Mouse (Mus musculus) kidney, embryonic 15.5 days (tissue): ENCODE data around the gene Lhpp. TPM values are rescaled to one million over a fixed set of nuclear protein-coding genes. Genes with fewer than 3 reads are reported as not detected.

Source experiments
- ATAC-seq: fragments of 200-750 bp; cut with Nextera tagmentation; replicated peaks from 2 replicates; pipeline ENCODE4 v1.8.0; 2017; ENCODE audit warnings: moderate TSS enrichment; ENCODE audit not compliant: low FRiP score
- H3K27ac ChIP-seq: fragments of 300-500 bp; sonication (generic); 2 replicates; pipeline ENCODE4 v1.5.1; 2015; ENCODE audit warnings: mild to moderate bottlenecking, inconsistent platforms
- H3K27me3 ChIP-seq: fragments of 300-500 bp; sonication (generic); 2 replicates; pipeline ENCODE4 v1.6.1; 2015; ENCODE audit warnings: inconsistent platforms
- H3K36me3 ChIP-seq: fragments of 300-500 bp; sonication (generic); 2 replicates; pipeline ENCODE4 v1.6.1; 2015; ENCODE audit warnings: inconsistent platforms
- H3K4me1 ChIP-seq: fragments of 300-500 bp; sonication (generic); 2 replicates; pipeline ENCODE4 v1.6.1; 2015; ENCODE audit warnings: inconsistent platforms
- H3K4me2 ChIP-seq: fragments of 300-500 bp; sonication (generic); 2 replicates; pipeline ENCODE4 v1.6.1; 2015; ENCODE audit warnings: moderate library complexity, mild to moderate bottlenecking, inconsistent platforms
- H3K4me3 ChIP-seq: fragments of 300-500 bp; sonication (generic); replicated peaks from 2 replicates; pipeline ENCODE4 v1.5.1; 2015; ENCODE audit warnings: mild to moderate bottlenecking, inconsistent platforms
- H3K9ac ChIP-seq: fragments of 300-500 bp; sonication (generic); 2 replicates; pipeline ENCODE4 v1.6.1; 2015; ENCODE audit warnings: mild to moderate bottlenecking, inconsistent platforms
- H3K9me3 ChIP-seq: fragments of 300-500 bp; sonication (generic); replicated peaks from 2 replicates; pipeline ENCODE4 v1.6.1; 2016; ENCODE audit warnings: inconsistent platforms
- WGBS: fragments of 180-500 bp; shearing (Covaris S2); methylation state at CpG from one replicate; pipeline ENCODE4 v1.1.7; 2015; ENCODE audit warnings: mixed read lengths; 5-methylcytosine and 5-hydroxymethylcytosine counted together
- polyA plus RNA-seq: library from polyadenylated mRNA; unstranded; fragments of >200 nt; fragmentation: Nextera tagmentation; extraction: Ambion mirVana; gene quantifications from 2 replicates; pipeline ENCODE4 v1.2.1, GENCODE M21; 2015

The Lhpp gene
- polyA plus RNA-seq, 1 experiment from 2014 or later: 22.5 TPM

DNA sequence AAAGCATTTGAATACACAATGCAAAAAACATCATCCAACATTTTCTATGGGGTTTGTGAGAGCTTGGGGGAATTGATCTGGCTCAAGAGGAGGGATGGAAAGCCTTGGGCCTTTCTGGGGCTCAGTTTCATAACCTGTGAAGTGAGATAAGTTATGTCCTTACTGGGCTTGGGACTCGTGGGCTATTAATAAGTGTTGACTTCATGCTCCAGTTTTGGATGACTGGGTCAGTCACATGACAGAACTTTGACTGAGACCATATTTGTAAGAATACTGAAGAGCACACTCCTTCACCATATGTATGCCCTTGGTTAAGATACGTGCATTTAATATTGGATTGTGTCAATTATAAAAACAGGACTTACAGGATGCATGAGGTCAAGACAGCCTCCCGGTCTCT, 17.0 kb downstream of the Lhpp start:
- WGBS: 72% methylated on average over 3 of the region's 3 CpGs
- no peaks in the 10 kb centered on the region for H3K9me3 ChIP-seq
- 0 out of 2 replicates have a peak, but pooled peaks cover 7% of the 10 kb centered on the region for H3K4me1 ChIP-seq
- no peaks in the 10 kb centered on the region for H3K36me3 ChIP-seq
- H3K4me3 ChIP-seq: no peak overlapping the region
- H3K27me3 ChIP-seq: no peaks in the 10 kb centered on the region; the same call in 1 of the 2 replicates
- H3K4me2 ChIP-seq: no peak overlapping the region
- no peak overlapping the region for H3K9ac ChIP-seq
- H3K27ac ChIP-seq: no peak overlapping the region
- ATAC-seq: no peak

DNA sequence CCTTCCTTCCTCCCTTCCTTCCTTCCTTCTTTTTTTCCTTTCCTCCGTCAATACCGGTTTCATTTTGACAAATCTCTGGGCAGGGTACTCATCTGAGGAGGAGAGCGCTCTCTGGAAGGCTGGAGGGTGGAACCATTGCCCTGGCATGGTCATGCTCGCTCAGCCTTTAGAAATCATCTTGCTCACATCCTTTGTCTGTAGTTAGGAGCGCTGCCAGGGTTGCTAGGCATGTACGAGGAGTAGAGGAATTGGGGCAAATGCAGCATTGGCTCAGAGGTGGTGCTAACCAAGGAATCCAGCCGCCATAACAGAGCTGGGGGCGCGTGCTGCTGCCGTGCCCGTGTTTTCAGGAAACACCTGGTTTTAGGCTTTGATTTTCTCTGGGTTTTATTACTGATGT, 20.9 kb downstream of the Lhpp start:
- H3K9me3 ChIP-seq: no peaks in the 10 kb centered on the region
- no peaks in the 10 kb centered on the region for H3K36me3 ChIP-seq
- ATAC-seq: no peak
- H3K4me2 ChIP-seq: no peak overlapping the region
- no peak overlapping the region for H3K4me3 ChIP-seq
- H3K9ac ChIP-seq: no peak overlapping the region
- H3K4me1 ChIP-seq: no peaks in the 10 kb centered on the region
- H3K27ac ChIP-seq: no peak overlapping the region
- 80% methylated on average over 11 of the region's 11 CpGs for WGBS
- peaks cover 2% of the 10 kb centered on the region; the same call in 1 of the 2 replicates for H3K27me3 ChIP-seq

DNA sequence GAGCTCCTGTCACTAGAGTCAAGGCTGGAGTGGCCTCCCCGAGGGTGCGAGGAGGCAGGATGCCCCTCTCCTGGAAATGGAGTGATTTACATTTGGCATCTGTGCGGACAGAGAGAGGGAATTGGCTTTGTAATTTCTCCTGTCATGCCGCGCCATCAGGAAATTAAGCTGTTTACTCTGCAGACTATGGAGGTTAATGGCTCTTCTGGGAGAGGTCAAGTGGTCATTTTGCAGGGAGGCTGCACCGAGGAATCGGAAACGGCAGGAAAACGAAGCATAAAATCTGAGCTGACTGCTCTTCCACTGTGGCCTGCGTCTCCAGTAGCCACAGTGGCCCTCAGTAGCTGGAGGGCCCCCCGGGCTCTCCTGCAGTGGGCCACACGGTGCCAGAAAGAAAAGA, 26.9 kb downstream of the Lhpp start:
- 12% methylated on average over 12 of the region's 12 CpGs for WGBS
- Histone ChIP-seq H3K27me3 (peaks cover 11% of the 10 kb centered on the region), H3K4me2 (no peak overlapping the region), H3K9me3 (no peaks in the 10 kb centered on the region), H3K9ac (no peak overlapping the region), H3K27ac (no peak overlapping the region), H3K4me1 (peaks cover 30% of the 10 kb centered on the region), H3K4me3 (no peak overlapping the region), H3K36me3 (no peaks in the 10 kb centered on the region)
- no peak for ATAC-seq

DNA sequence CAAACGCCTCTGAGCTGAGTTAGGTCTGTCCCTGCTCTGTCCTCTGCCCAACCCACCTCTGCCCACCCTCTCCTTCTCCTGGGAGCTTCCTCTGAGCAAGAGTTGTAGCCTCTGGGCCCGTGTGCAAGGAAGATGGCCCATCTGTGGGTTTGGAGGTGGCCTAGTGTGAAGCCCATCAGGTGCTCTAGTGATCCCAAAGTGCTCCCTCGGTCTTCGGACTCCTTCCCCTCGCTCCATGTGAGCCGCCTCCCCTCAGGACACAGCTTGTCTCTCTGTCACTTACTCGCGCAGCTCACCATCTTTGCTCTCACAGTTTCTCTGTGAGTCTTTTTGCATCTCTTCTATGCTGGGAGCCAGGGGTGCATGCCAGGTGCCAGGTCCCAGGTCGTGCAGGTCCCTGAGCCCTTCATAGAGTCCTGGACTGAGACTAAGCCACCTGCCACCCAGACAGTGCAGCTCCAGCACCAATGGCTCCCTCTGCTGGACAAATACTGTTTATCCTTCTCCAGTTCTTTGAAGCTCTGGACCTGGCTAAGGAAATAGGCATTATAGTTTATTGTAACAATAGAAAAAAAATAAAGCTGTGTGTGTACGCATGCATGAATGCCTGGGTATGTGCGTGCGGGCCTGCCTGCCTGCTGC, 28.1 kb downstream of the Lhpp start:
- 63% methylated on average over 12 of the region's 12 CpGs for WGBS
- peak; percentile 78 for ATAC-seq
- Histone ChIP-seq H3K27ac (no peak overlapping the region), H3K36me3 (no peaks in the 10 kb centered on the region), H3K4me1 (peaks cover 30% of the 10 kb centered on the region), H3K9ac (no peak overlapping the region), H3K27me3 (peaks cover 11% of the 10 kb centered on the region), H3K4me3 (no peak overlapping the region), H3K4me2 (no peak overlapping the region), H3K9me3 (no peaks in the 10 kb centered on the region)

DNA sequence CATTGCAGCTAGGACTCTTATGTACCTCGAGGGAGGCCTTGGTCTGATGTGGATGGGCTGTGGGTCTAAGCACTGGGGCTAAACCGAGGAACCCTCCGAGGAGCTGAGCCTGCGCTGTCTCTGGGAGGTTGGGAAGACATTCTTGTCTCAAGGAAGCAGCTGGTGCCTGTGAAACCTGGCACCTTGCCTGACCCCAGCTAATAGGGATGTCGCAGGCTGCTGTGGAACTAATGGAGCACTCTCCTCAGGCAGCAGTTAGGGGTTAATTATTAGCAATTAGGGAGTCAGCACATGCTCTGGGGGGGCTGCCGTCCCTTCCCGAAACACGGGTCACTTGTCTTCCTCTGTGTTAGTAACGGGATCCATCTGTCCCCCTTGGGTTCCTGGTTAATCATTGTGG, 30.5 kb downstream of the Lhpp start:
- Histone ChIP-seq H3K9ac (no peak overlapping the region), H3K27ac (no peak overlapping the region), H3K4me2 (no peak overlapping the region), H3K4me3 (no peak overlapping the region), H3K27me3 (peaks cover 12% of the 10 kb centered on the region), H3K4me1 (peaks cover 30% of the 10 kb centered on the region), H3K36me3 (no peaks in the 10 kb centered on the region), H3K9me3 (no peaks in the 10 kb centered on the region)
- peak; percentile 75 for ATAC-seq
- 6% methylated on average over 9 of the region's 9 CpGs for WGBS

DNA sequence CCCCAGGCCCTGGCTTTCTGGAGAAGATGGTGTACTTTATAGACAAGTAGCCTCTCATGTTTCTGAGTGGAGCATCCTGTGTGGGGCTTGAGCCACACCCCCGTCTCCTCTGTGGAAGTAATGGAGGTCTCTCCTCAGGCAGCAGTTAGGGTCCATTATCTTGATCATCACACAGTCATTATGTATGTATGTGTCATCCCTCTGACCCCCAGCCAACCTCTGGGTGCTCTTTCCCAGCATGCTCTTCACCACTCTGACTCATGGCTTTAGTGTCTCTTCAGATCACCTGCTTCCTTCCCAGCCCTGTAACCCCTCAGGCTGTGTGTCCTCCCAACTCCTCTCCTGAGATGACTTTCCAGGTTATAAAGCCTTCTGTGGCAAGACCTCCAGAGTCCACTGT, 31.2 kb downstream of the Lhpp start:
- peaks cover 12% of the 10 kb centered on the region for H3K27me3 ChIP-seq
- H3K36me3 ChIP-seq: no peaks in the 10 kb centered on the region
- H3K4me2 ChIP-seq: no peak overlapping the region
- H3K9ac ChIP-seq: no peak overlapping the region
- H3K4me1 ChIP-seq: peaks cover 30% of the 10 kb centered on the region
- H3K4me3 ChIP-seq: no peak overlapping the region
- no peaks in the 10 kb centered on the region for H3K9me3 ChIP-seq
- ATAC-seq: 0 out of 2 replicates have a peak, but pooled peaks have one; percentile 2
- 76% methylated on average over 1 of the region's 1 CpGs for WGBS
- H3K27ac ChIP-seq: no peak overlapping the region

DNA sequence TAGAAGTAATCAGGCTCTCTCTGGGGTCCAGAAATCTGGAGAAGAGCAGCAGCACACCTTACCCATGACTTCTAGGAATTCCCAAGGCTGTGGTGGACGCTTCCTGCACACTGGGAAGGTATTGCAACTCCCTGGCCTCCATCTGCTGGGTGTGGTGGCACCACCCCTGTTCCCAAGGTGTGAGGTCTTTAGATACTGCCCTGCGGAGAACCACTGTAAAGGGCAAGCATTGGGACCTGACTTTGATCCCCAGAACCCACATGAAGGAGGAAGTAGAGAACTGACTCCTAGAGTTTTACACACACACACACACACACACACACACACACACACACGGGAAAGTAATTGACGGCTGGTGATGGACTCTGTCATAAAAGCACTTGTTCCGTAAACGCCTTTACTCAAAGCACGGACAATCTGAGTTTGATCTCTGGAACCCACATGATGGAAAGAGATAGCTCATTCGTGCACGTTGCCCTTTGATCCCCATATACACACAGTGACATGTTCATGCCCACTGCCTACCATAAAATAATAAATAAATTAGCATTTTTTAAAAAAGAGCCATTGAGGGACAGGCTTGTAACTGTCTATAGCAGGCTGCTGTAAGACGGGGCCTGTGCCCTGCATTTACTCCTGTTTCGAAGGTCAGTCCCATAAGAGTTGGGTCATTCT, 34.3 kb downstream of the Lhpp start:
- no peaks in the 10 kb centered on the region for H3K36me3 ChIP-seq
- H3K9me3 ChIP-seq: no peaks in the 10 kb centered on the region
- WGBS: 56% methylated on average over 11 of the region's 11 CpGs
- no peak for ATAC-seq
- H3K4me3 ChIP-seq: no peak overlapping the region
- H3K27ac ChIP-seq: no peak overlapping the region
- peaks cover 18% of the 10 kb centered on the region for H3K4me1 ChIP-seq
- H3K4me2 ChIP-seq: no peak overlapping the region
- H3K9ac ChIP-seq: no peak overlapping the region
- peaks cover 12% of the 10 kb centered on the region for H3K27me3 ChIP-seq

DNA sequence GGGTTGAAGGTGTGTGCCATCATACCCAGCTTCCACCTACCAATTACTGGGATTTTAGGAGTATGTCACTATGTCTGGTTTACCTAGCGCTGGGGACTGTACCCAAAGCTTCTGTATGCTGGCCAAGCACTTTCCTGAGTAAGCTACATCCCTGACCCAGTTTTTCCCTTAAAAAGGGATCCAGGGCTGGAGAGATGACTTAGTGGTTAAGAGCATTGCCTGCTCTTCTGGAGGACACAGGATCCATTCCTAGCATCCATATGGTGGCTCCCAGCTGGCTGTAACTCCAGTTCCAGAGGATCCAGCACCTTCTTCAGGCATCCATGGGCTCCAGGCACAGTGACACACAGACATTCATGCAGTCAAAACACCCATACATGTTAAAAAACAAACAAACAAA, 36.1 kb downstream of the Lhpp start:
- no peak overlapping the region for H3K4me3 ChIP-seq
- H3K9ac ChIP-seq: no peak overlapping the region
- H3K4me1 ChIP-seq: peaks cover 6% of the 10 kb centered on the region
- H3K4me2 ChIP-seq: no peak overlapping the region
- peaks cover 8% of the 10 kb centered on the region for H3K27me3 ChIP-seq
- no peak overlapping the region for H3K27ac ChIP-seq
- no peak for ATAC-seq
- H3K9me3 ChIP-seq: no peaks in the 10 kb centered on the region
- H3K36me3 ChIP-seq: no peaks in the 10 kb centered on the region
- WGBS: 94% methylated on average over 1 of the region's 1 CpGs

DNA sequence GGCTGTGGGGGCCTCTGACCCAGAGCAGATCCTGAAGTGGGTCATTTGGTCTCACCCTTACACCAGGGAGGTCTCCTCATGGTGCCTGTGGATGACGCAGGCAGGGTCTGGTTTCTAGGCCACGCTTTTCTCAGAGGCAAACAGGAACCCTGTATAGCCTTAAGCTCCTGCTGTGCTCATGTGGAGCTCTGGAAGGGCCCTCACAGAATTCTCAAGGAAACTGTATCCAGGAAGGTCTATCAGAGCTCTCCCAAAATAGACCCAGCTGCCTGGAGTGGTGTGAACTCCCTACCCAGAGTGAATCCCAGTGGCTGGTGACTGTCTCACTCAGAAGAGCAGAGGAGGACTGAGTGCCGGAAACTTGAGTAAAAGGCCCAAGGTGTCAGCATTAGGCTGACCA, 44.0 kb downstream of the Lhpp start:
- ATAC-seq: no peak
- no peak overlapping the region for H3K27ac ChIP-seq
- H3K4me1 ChIP-seq: peaks cover 37% of the 10 kb centered on the region
- H3K4me3 ChIP-seq: no peak overlapping the region
- H3K27me3 ChIP-seq: no peaks in the 10 kb centered on the region
- no peak overlapping the region for H3K4me2 ChIP-seq
- no peaks in the 10 kb centered on the region for H3K36me3 ChIP-seq
- no peak overlapping the region for H3K9ac ChIP-seq
- no peaks in the 10 kb centered on the region for H3K9me3 ChIP-seq
- 86% methylated on average over 3 of the region's 3 CpGs for WGBS

DNA sequence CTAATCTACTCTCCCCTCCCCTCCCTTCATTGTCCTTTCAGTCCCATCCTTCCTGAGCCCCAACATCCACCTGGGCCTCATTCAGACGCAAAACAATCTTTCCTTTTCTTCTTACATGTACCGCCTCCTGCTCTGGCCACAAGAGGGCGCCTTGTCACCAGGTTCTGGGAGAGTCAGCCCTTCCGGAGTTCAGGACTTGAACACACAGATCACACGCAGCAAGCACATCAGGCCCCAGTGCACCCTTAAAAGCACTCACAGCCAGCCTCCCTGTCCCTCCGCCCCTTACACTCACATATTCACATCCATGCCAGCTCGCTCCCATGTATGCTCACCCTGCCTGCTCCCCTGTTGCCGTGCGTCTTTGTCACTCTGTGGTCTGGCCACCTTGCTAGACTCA, 45.6 kb downstream of the Lhpp start:
- Histone ChIP-seq H3K4me3 (no peak overlapping the region), H3K27ac (peak overlapping the region; percentile 78)
- WGBS: 26% methylated on average over 9 of the region's 9 CpGs

DNA sequence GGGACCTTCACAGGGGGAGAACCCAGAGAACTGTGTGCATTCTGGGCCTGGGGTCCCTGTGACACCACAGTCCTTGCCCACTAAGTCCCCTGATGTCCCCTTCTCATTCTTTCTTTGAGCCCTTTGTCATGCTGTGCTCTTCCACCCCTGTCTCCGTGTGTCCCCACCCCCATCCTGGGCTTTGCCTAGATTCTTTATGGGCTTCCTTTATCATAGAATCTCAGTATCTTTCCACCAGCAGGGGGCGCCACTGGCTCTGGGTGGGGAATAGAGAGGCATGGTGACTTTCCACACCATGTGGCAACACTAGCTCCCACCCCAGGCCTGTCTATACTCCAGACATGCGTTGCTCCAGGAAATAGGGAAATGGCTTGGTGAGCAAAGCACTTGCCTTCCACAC, 46.1 kb downstream of the Lhpp start:
- Histone ChIP-seq H3K27ac (peak overlapping the region; percentile 78), H3K4me3 (no peak overlapping the region)

More for the DNA sequence above, 45.6 kb downstream of the Lhpp start:
- Histone ChIP-seq H3K36me3 (no peaks in the 10 kb centered on the region), H3K27me3 (no peaks in the 10 kb centered on the region), H3K9ac (no peak overlapping the region), H3K9me3 (no peaks in the 10 kb centered on the region), H3K4me2 (peak overlapping the region; percentile 23; the same call in 1 of the 2 replicates), H3K4me1 (peaks cover 48% of the 10 kb centered on the region)
- 0 out of 2 replicates have a peak, but pooled peaks have one; percentile 43 for ATAC-seq

DNA sequence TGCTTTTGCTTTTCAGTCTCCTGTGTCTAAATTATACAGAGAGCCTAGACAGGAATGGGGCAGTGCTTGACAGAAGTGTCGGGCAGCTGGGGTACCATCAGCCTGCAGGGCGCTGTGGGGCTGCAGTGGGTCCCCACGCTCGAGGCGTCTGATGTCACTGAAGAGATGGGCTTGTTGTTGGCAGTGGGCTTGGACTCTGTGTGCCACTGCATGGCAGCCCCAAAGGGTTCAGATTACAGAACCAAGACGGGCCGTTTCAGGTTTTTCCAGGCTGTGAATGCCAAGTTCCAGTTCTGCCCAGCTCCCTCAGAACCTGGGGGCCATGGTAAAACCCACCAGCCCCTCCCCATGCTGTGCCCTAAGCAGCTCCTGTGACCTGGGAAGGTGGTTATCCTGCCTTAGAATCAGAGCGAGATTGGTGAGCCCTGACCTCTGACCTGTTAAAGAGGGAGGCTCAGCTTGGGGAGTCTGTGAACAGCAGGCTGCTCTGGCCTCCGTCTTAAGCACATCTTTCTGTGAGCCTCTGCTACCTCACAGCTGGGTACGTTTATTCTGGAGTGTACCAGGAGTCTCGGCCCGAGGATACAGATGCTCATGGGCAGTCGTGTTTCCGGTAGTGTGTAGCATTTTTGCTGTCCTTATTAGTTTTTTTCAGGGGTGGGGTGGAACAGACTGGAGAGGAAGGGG, 47.1 kb downstream of the Lhpp start:
- H3K4me2 ChIP-seq: no peak overlapping the region
- peaks cover 48% of the 10 kb centered on the region for H3K4me1 ChIP-seq

More for the DNA sequence above, 46.1 kb downstream of the Lhpp start:
- H3K4me2 ChIP-seq: peak overlapping the region; percentile 23; the same call in 1 of the 2 replicates
- no peaks in the 10 kb centered on the region for H3K27me3 ChIP-seq
- no peaks in the 10 kb centered on the region for H3K36me3 ChIP-seq
- ATAC-seq: peak; percentile 33; the same call in 1 of the 2 replicates
- no peaks in the 10 kb centered on the region for H3K9me3 ChIP-seq
- peaks cover 48% of the 10 kb centered on the region for H3K4me1 ChIP-seq
- WGBS: 3% methylated on average over 3 of the region's 3 CpGs
- no peak overlapping the region for H3K9ac ChIP-seq

More for the DNA sequence above, 47.1 kb downstream of the Lhpp start:
- no peak overlapping the region for H3K4me3 ChIP-seq
- no peaks in the 10 kb centered on the region for H3K9me3 ChIP-seq
- H3K27ac ChIP-seq: peak overlapping the region; percentile 63
- no peaks in the 10 kb centered on the region for H3K27me3 ChIP-seq
- WGBS: 47% methylated on average over 14 of the region's 14 CpGs
- H3K9ac ChIP-seq: no peak overlapping the region
- ATAC-seq: no peak
- no peaks in the 10 kb centered on the region for H3K36me3 ChIP-seq
